Mouse (Mus musculus) spleen, adult 2 months (tissue): ENCODE data around the gene Amn. TPM values are rescaled to one million over a fixed set of nuclear protein-coding genes. Genes with fewer than 3 reads are reported as not detected.

Experiments
- DNase-seq, 2 experiments: peaks; one replicate each; pipeline versions ENCODE4 v3.0.0 to v3.0.0-alpha.2; 2012 to 2021; ENCODE audit warnings: low spot score in 2 of 2, low read depth in 1 of 2
- H3K27ac ChIP-seq: fragments of 200-500 bp; 2 replicates; pipeline ENCODE4 v1.5.1; 2012; ENCODE audit warnings: low read length, inconsistent platforms; ENCODE audit not compliant: insufficient read depth
- H3K27me3 ChIP-seq: fragments of 200-500 bp; 2 replicates; pipeline ENCODE4 v1.6.1; 2012; ENCODE audit warnings: mild to moderate bottlenecking, moderate library complexity, low read length, inconsistent platforms; ENCODE audit not compliant: control insufficient read depth, insufficient read depth
- H3K36me3 ChIP-seq: fragments of 200-500 bp; 2 replicates; pipeline ENCODE4 v1.6.1; 2012; ENCODE audit warnings: mild to moderate bottlenecking, low read length, inconsistent platforms; ENCODE audit not compliant: control insufficient read depth, insufficient read depth
- H3K4me1 ChIP-seq: fragments of 200-500 bp; 2 replicates; pipeline ENCODE4 v1.6.1; 2011; ENCODE audit warnings: inconsistent platforms; ENCODE audit not compliant: control insufficient read depth, insufficient read depth, insufficient read length
- H3K4me3 ChIP-seq: fragments of 200-500 bp; 2 replicates; pipeline ENCODE4 v1.5.1; 2011; ENCODE audit warnings: mild to moderate bottlenecking, inconsistent platforms; ENCODE audit not compliant: insufficient read depth, insufficient read length; ENCODE audit errors: extremely low read depth
- CTCF ChIP-seq: fragments of 200-500 bp; IDR thresholded peaks from 2 replicates; pipeline ENCODE4 v1.5.1; 2011; ENCODE audit warnings: mild to moderate bottlenecking, inconsistent platforms; ENCODE audit not compliant: insufficient read depth, insufficient read length, insufficient replicate concordance; ENCODE audit errors: extremely low read depth
- POLR2A ChIP-seq: fragments of 200-500 bp; IDR thresholded peaks from 2 replicates; pipeline ENCODE4 v1.6.1; 2011; ENCODE audit warnings: low read depth, low read length, inconsistent platforms
- WGBS: fragments of 180-500 bp; shearing (Covaris S2); methylation state at CpG from one replicate; pipeline ENCODE4 v1.1.7; 2018; 5-methylcytosine and 5-hydroxymethylcytosine counted together
- polyA plus RNA-seq: library from polyadenylated mRNA; depleted of rRNA; stranded (reverse); fragments of >200 nt; gene quantifications from 2 replicates; pipeline ENCODE4 v1.2.3, GENCODE M21; 2012; rRNA removed

Amn gene
- polyA plus RNA-seq, 1 experiment: 1.2 TPM

DNA sequence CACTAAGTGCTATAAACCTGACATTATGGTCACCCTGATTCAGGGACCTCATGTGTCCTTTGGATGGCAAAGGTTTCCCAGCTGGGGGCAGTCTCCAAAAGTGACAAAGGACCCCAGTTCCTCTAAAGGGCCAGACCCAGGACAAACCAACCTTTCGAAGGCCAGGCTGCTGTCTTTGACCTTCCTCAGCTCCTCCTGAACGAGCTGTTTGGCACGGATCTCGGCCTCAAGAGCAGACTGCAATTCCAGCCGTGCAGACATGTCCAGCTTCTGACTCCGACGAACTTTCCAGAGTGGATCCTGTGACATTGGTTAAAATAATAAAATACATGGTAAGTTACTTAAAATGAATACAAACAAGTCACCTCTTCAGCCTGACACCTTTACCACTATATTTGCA is 43.4 kb downstream of the Amn start:
- no peak overlapping the region for H3K4me3 ChIP-seq
- peaks cover 2% of the 10 kb centered on the region; the same call in 1 of the 2 replicates for H3K36me3 ChIP-seq
- H3K27me3 ChIP-seq: no peaks in the 10 kb centered on the region
- TF ChIP-seq CTCF: no peak
- no peak for TF ChIP-seq POLR2A
- no peaks in the 10 kb centered on the region for H3K4me1 ChIP-seq
- 95% methylated on average over 7 of the region's 7 CpGs for WGBS
- H3K27ac ChIP-seq: no peak overlapping the region
- DNase-seq: no peak

DNA sequence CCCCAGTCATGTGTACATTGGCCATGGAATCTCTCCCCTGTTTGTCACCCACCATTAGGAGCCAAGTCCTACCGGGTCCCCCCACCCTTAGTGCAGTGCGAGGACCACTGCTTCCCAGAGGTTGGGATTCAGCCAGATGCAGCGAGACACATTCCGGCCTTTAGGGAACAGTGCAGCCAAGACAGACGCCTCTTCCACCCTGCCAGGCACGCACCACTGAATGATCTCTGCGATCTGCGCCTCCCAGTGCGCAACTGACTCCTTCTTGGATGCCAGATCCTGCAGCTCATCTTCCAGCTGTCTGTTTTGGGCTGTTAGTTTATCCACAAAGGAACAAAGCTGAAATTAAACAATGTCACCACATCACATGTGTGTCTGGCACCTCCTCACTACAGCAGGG is 46.8 kb downstream of the Amn start:
- TF ChIP-seq CTCF (no peak), POLR2A (no peak)
- no peaks in the 10 kb centered on the region for H3K4me1 ChIP-seq
- H3K36me3 ChIP-seq: peaks cover 2% of the 10 kb centered on the region; the same call in 1 of the 2 replicates
- H3K27me3 ChIP-seq: no peaks in the 10 kb centered on the region
- WGBS: 95% methylated on average over 9 of the region's 9 CpGs
- H3K4me3 ChIP-seq: no peak overlapping the region
- DNase-seq: no peak
- H3K27ac ChIP-seq: no peak overlapping the region

DNA sequence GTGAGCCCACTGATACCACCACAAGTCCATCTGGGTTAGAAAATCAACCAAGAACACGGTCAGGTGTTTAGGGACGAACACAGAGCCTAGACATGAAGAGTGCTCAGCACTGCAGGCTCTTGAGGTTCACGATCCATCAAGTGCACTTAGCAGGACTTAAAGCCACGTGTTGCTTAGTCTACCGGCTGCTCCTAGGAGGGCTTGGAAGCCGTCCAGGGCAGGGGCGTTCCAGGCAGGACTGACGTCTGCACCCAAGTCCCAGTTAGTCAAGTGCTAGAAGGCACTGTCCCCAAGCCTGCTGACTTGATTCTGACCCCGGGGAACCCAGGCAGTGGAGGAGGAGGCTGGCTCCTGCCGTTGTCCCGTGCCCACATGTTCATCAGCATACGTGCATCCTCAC is 49.7 kb downstream of the Amn start:
- Histone ChIP-seq H3K27ac (no peak overlapping the region), H3K4me3 (no peak overlapping the region), H3K4me1 (no peaks in the 10 kb centered on the region), H3K36me3 (no peaks in the 10 kb centered on the region), H3K27me3 (no peaks in the 10 kb centered on the region)
- WGBS: 89% methylated on average over 12 of the region's 12 CpGs
- DNase-seq: no peak
- TF ChIP-seq CTCF (no peak), POLR2A (no peak)

DNA sequence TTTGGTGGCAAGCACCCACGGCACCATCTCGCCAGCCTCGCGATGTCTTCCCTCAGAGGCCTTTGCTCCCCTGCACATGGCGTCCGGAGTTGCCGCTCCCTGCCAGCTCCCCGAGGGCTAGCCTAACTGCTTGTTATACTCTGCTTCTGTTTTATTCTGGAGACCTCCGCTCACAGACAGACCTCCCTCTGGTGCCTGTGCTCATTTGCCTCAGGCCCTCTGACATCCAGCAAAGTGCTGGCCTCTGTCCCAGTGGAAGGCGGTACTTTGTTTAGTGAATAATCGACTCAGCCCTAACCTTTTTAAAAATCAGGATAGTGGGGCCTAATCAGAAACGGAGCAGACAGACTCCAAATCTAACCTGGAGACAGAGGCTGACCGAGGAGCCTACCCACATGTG is 50.9 kb downstream of the Amn start:
- Histone ChIP-seq H3K27ac (no peak overlapping the region), H3K36me3 (no peaks in the 10 kb centered on the region), H3K4me1 (no peaks in the 10 kb centered on the region), H3K4me3 (no peak overlapping the region), H3K27me3 (no peaks in the 10 kb centered on the region)
- no peak for DNase-seq
- TF ChIP-seq POLR2A: no peak
- no peak for TF ChIP-seq CTCF
- WGBS: 91% methylated on average over 13 of the region's 13 CpGs

DNA sequence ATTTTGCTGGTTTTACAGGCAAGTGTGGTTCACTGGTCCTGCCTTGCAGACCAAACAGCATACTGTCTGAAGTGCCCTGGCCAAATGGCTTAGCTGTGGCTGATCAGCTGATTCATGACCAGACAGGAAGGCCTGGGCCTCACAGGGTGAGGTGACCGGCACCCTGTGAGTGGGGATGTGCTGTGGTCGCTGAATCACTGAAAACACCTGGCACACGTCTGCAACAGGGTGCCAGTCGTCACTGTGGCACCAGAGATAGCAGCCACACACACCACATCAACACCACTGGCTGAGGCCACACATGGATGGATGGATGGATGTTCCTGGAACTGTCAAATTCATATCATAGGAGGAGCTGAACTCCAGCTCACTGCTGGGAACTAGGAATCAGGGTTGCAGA is 52.5 kb downstream of the Amn start:
- no peak overlapping the region for H3K4me3 ChIP-seq
- WGBS: 35% methylated on average over 4 of the region's 4 CpGs
- DNase-seq: no peak
- H3K36me3 ChIP-seq: no peaks in the 10 kb centered on the region
- no peaks in the 10 kb centered on the region for H3K27me3 ChIP-seq
- TF ChIP-seq POLR2A: no peak
- TF ChIP-seq CTCF: no peak
- no peak overlapping the region for H3K27ac ChIP-seq
- no peaks in the 10 kb centered on the region for H3K4me1 ChIP-seq

DNA sequence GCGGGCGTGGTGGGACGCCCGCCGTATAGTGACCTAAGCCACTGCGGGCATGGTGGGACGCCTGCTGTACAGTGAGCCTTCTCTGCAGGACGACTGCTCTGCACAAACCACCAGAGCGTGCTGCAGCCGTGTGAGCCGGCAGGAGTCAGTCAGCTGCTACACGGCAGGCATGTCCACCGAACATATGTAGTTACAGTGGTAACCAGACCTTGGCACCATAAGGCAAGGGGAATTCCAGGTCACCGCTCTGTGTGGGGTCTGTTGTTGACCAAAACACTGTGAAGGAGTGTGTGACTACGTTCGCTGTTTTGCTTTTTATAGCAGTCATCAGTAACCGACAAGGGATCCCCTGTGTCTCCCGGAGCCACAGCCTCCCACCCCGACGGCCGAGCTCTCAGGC is 53.6 kb downstream of the Amn start:
- Histone ChIP-seq H3K4me3 (no peak overlapping the region), H3K27me3 (no peaks in the 10 kb centered on the region), H3K27ac (no peak overlapping the region), H3K4me1 (no peaks in the 10 kb centered on the region), H3K36me3 (no peaks in the 10 kb centered on the region)
- DNase-seq: no peak
- 91% methylated on average over 21 of the region's 21 CpGs for WGBS
- no peak for TF ChIP-seq CTCF
- TF ChIP-seq POLR2A: no peak

DNA sequence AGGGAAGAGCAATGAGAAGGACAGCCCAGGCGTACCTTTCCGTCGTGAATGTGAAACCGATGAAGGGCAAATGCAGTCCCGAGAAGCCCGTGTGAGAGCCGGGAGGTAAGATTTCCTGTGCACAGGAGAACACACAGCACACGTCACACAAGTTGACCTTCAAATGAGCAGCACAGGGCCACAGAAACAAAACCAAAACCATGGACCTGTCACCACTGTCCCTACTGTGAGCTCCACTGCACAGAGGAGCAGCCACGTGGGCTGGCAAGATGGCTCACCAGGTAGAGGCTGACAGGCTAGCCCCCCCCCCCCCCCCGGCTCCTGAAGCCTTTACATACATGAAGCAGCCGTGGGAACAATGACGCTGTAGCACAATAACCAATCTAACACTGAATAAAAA is 54.1 kb downstream of the Amn start:
- Histone ChIP-seq H3K27me3 (no peaks in the 10 kb centered on the region), H3K4me3 (no peak overlapping the region), H3K4me1 (no peaks in the 10 kb centered on the region), H3K36me3 (no peaks in the 10 kb centered on the region), H3K27ac (no peak overlapping the region)
- WGBS: 90% methylated on average over 12 of the region's 12 CpGs
- TF ChIP-seq CTCF (no peak), POLR2A (no peak)
- DNase-seq: no peak

DNA sequence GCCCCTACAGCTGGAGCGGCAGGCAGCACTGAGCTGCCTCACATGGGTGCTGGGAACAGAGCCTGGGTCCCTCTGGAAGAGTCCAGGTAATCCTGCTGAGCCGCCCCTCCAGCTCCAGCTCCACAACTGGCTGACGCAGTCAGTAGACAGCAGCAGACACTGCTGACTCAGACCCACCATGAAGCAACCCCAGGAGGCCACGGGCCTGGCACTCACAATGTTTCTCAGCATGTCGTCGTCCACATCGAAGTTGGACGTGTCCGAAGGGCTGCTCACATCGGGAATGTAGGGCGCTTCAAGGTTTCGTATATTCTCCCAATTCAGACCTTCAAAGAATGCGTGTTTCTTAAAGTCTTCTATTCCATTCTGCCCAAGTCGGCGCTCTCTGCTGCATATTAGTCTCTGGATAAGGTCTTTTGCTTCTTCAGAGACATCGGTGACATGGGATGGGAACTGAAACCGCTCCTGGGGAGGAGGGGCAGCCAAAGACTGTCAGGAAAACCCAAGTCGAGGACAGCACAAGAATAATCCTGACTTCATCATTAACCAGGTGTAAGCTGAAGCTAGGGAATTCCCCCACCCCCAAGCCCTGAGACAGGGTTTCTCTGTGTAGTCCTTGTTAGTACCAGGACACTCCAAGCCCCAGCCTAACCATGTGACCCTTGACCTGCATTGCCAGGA is 55.0 kb downstream of the Amn start:
- Histone ChIP-seq H3K27ac (no peak overlapping the region), H3K4me3 (no peak overlapping the region), H3K36me3 (no peaks in the 10 kb centered on the region), H3K4me1 (no peaks in the 10 kb centered on the region), H3K27me3 (no peaks in the 10 kb centered on the region)
- WGBS: 86% methylated on average over 18 of the region's 18 CpGs
- no peak for DNase-seq
- TF ChIP-seq POLR2A: no peak
- no peak for TF ChIP-seq CTCF

Other genes with a start within 250 kb of the Amn start
- 7.1 and 7.8 TPM in 2 replicates for gene Rcor1, start 231.7 kb upstream of the Amn start, polyA plus RNA-seq
- 29.2 and 37.7 TPM in 2 replicates for gene Traf3, start 104.7 kb upstream of the Amn start, polyA plus RNA-seq
- gene 4930595D18Rik, start 86.6 kb upstream of the Amn start, polyA plus RNA-seq: not detected in 2 replicates
- gene Cdc42bpb, start 106.6 kb downstream of the Amn start, polyA plus RNA-seq: 78.4 and 91.2 TPM in 2 replicates
- gene Lbhd2, start 135.7 kb downstream of the Amn start, polyA plus RNA-seq: 2.0 and 3.5 TPM in 2 replicates
- gene Exoc3l4, start 145.9 kb downstream of the Amn start, polyA plus RNA-seq: 36.2 and 50.4 TPM in 2 replicates
- 46.4 and 51.9 TPM in 2 replicates for gene Tnfaip2, start 171.4 kb downstream of the Amn start, polyA plus RNA-seq
- gene Gm266, start 214.7 kb downstream of the Amn start, polyA plus RNA-seq: 0.64 and 2.2 TPM in 2 replicates